Mouse (Mus musculus) neural tube, embryonic 12.5 days (tissue): ENCODE measurements around the gene Krtap1-3. TPM values are rescaled to one million over a fixed set of nuclear protein-coding genes. Genes with fewer than 3 reads are reported as not detected.

Source experiments
- ATAC-seq: fragments of 200-750 bp; cut with Nextera tagmentation; 2 replicates; pipeline ENCODE4 v1.8.0; 2017; ENCODE audit warnings: low read depth, mild to moderate bottlenecking, moderate TSS enrichment, moderate library complexity; ENCODE audit not compliant: low FRiP score
- H3K27ac ChIP-seq: fragments of 300-500 bp; sonication (generic); 2 replicates; pipeline ENCODE4 v1.5.1; 2016
- H3K27me3 ChIP-seq: fragments of 300-500 bp; sonication (generic); replicated peaks from 2 replicates; pipeline ENCODE4 v1.6.1; 2016; ENCODE audit warnings: mild to moderate bottlenecking
- H3K36me3 ChIP-seq: fragments of 300-500 bp; sonication (generic); 2 replicates; pipeline ENCODE4 v1.6.1; 2016; ENCODE audit warnings: mild to moderate bottlenecking
- H3K4me1 ChIP-seq: fragments of 300-500 bp; sonication (generic); 2 replicates; pipeline ENCODE4 v1.6.1; 2016
- H3K4me2 ChIP-seq: fragments of 300-500 bp; sonication (generic); replicated peaks from 2 replicates; pipeline ENCODE4 v1.6.1; 2016; ENCODE audit warnings: mild to moderate bottlenecking
- H3K4me3 ChIP-seq: fragments of 300-500 bp; sonication (generic); 2 replicates; pipeline ENCODE4 v1.5.1; 2016
- H3K9ac ChIP-seq: fragments of 300-500 bp; sonication (generic); 2 replicates; pipeline ENCODE4 v1.6.1; 2016; ENCODE audit warnings: mild to moderate bottlenecking
- H3K9me3 ChIP-seq: fragments of 300-500 bp; sonication (generic); 2 replicates; pipeline ENCODE4 v1.6.1; 2016; ENCODE audit warnings: mild to moderate bottlenecking
- WGBS: fragments of 180-500 bp; shearing (Covaris S2); methylation state at CpG from one replicate; pipeline ENCODE4 v1.1.7; 2016; 5-methylcytosine and 5-hydroxymethylcytosine counted together
- polyA plus RNA-seq: library from polyadenylated mRNA; unstranded; fragments of >200 nt; fragmentation: Nextera tagmentation; extraction: Ambion mirVana; gene quantifications from 2 replicates; pipeline ENCODE4 v1.2.1, GENCODE M21; 2016

The Krtap1-3 gene
- polyA plus RNA-seq, 1 experiment from 2014 or later: not detected

- H3K27ac ChIP-seq: no peak overlapping the region
- no peaks in the 10 kb centered on the region for H3K9me3 ChIP-seq
- 87% methylated on average over 2 of the region's 2 CpGs for WGBS
- H3K36me3 ChIP-seq: no peaks in the 10 kb centered on the region
- no peak overlapping the region for H3K9ac ChIP-seq
- H3K27me3 ChIP-seq: no peaks in the 10 kb centered on the region
- H3K4me3 ChIP-seq: no peak overlapping the region
- no peaks in the 10 kb centered on the region for H3K4me1 ChIP-seq
- H3K4me2 ChIP-seq: no peak overlapping the region
- no peak for ATAC-seq
These were observed 34.9 kb downstream of the Krtap1-3 start for GRCm38 (mm10) chr11:99556195-99556594.

- H3K27ac ChIP-seq: no peak within 1 kb of the TSS
- no peaks in the 10 kb centered on the region for H3K4me1 ChIP-seq
- H3K4me3 ChIP-seq: no peak within 1 kb of the TSS
- no peaks in the 10 kb centered on the region for H3K36me3 ChIP-seq
- no peaks in the 10 kb centered on the region for H3K27me3 ChIP-seq
- WGBS: 31% methylated on average over 4 of the region's 4 CpGs
- no peak for ATAC-seq
- no peak within 1 kb of the TSS for H3K4me2 ChIP-seq
- no peak within 1 kb of the TSS for H3K9ac ChIP-seq
- no peaks in the 10 kb centered on the region for H3K9me3 ChIP-seq
These were observed 40.4 kb downstream of the Krtap1-3 start, which contains the start of gene Krtap3-3 for GRCm38 (mm10) chr11:99550765-99551164. Krtap3-3 (minus strand) TSS chr11:99550865.

GRCm38 (mm10) chr11:99547892-99548291 is 43.2 kb downstream of the Krtap1-3 start:
- no peak for ATAC-seq
- no peaks in the 10 kb centered on the region for H3K9me3 ChIP-seq

More at GRCm38 (mm10) chr11:99547892-99548291, 43.2 kb downstream of the Krtap1-3 start:
- Histone ChIP-seq H3K4me2 (no peak overlapping the region), H3K4me3 (no peak overlapping the region), H3K27ac (no peak overlapping the region), H3K9ac (no peak overlapping the region), H3K4me1 (no peaks in the 10 kb centered on the region), H3K27me3 (no peaks in the 10 kb centered on the region), H3K36me3 (no peaks in the 10 kb centered on the region)

Other genes with a start within 250 kb of the Krtap1-3 start
- not detected in 2 replicates for gene Krt27, start 240.2 kb downstream of the Krtap1-3 start, polyA plus RNA-seq
- 0.30 and 0.40 TPM in 2 replicates for gene Krt28, start 216.4 kb downstream of the Krtap1-3 start, polyA plus RNA-seq
- gene Krt10, start 202.0 kb downstream of the Krtap1-3 start, polyA plus RNA-seq: 32.2 and 36.1 TPM in 2 replicates
- not detected in 2 replicates for gene Krt12, start 169.1 kb downstream of the Krtap1-3 start, polyA plus RNA-seq
- 0.20 and 0.38 TPM in 2 replicates for gene Krt20, start 153.2 kb downstream of the Krtap1-3 start, polyA plus RNA-seq
- not detected in 2 replicates for gene Krt23, start 98.2 kb downstream of the Krtap1-3 start, polyA plus RNA-seq
- not detected in 2 replicates for gene Krt39, start 70.0 kb downstream of the Krtap1-3 start, polyA plus RNA-seq
- gene Krt40, start 48.2 kb downstream of the Krtap1-3 start, polyA plus RNA-seq: not detected in 2 replicates
- not detected in 2 replicates for gene Krtap3-3, start 40.5 kb downstream of the Krtap1-3 start, polyA plus RNA-seq
- gene Krtap3-2, start 34.5 kb downstream of the Krtap1-3 start, polyA plus RNA-seq: not detected in 2 replicates
- gene Gm11939, start 31.9 kb downstream of the Krtap1-3 start, polyA plus RNA-seq: not detected in 2 replicates
- gene Krtap3-1, start 24.7 kb downstream of the Krtap1-3 start, polyA plus RNA-seq: not detected in 2 replicates
- not detected in 2 replicates for gene Krtap1-5, start 10.3 kb downstream of the Krtap1-3 start, polyA plus RNA-seq
- gene Krtap1-4, start 7.7 kb downstream of the Krtap1-3 start, polyA plus RNA-seq: not detected in 2 replicates
- not detected in 2 replicates for gene Krtap9-3, start 6.8 kb upstream of the Krtap1-3 start, polyA plus RNA-seq
- gene Gm11938, start 12.0 kb upstream of the Krtap1-3 start, polyA plus RNA-seq: not detected in 2 replicates
- not detected in 2 replicates for gene Gm11937, start 18.9 kb upstream of the Krtap1-3 start, polyA plus RNA-seq
- not detected in 2 replicates for gene Krtap2-4, start 23.5 kb upstream of the Krtap1-3 start, polyA plus RNA-seq
- not detected in 2 replicates for gene Gm11562, start 29.1 kb upstream of the Krtap1-3 start, polyA plus RNA-seq
- gene Krtap4-1, start 36.9 kb upstream of the Krtap1-3 start, polyA plus RNA-seq: not detected in 2 replicates
- not detected in 2 replicates for gene Krtap4-2, start 43.7 kb upstream of the Krtap1-3 start, polyA plus RNA-seq
- not detected in 2 replicates for gene Krtap4-7, start 52.8 kb upstream of the Krtap1-3 start, polyA plus RNA-seq
- not detected in 2 replicates for gene Gm11555, start 58.9 kb upstream of the Krtap1-3 start, polyA plus RNA-seq
- gene Gm11563, start 67.6 kb upstream of the Krtap1-3 start, polyA plus RNA-seq: not detected in 2 replicates
- not detected in 2 replicates for gene Krtap4-6, start 74.6 kb upstream of the Krtap1-3 start, polyA plus RNA-seq
- gene Gm14190, start 99.4 kb upstream of the Krtap1-3 start, polyA plus RNA-seq: not detected in 2 replicates
- not detected in 2 replicates for gene Gm14180, start 143.0 kb upstream of the Krtap1-3 start, polyA plus RNA-seq
- gene Gm11595, start 181.6 kb upstream of the Krtap1-3 start, polyA plus RNA-seq: not detected in 2 replicates
- not detected in 2 replicates for gene Krtap4-8, start 189.4 kb upstream of the Krtap1-3 start, polyA plus RNA-seq
- gene Krtap4-9, start 193.9 kb upstream of the Krtap1-3 start, polyA plus RNA-seq: not detected in 2 replicates
- not detected in 2 replicates for gene Gm11596, start 202.1 kb upstream of the Krtap1-3 start, polyA plus RNA-seq
- not detected in 2 replicates for gene Gm11569, start 207.6 kb upstream of the Krtap1-3 start, polyA plus RNA-seq
- not detected in 2 replicates for gene Gm11554, start 213.1 kb upstream of the Krtap1-3 start, polyA plus RNA-seq
- gene Krtap4-13, start 218.6 kb upstream of the Krtap1-3 start, polyA plus RNA-seq: not detected in 2 replicates
- not detected in 2 replicates for gene Gm11564, start 224.3 kb upstream of the Krtap1-3 start, polyA plus RNA-seq
- gene 2300003K06Rik, start 246.7 kb upstream of the Krtap1-3 start, polyA plus RNA-seq: not detected in 2 replicates